Mouse (Mus musculus) kidney, postnatal 4 days (tissue): ENCODE data around the gene Clk3.
A peak's percentile ranks its signal among the peaks of the same experiment; 100 is the strongest.
"Not testable (repeated sequence)": the region's sequence is repeated elsewhere in the genome, so short reads cannot be mapped to it uniquely, and the experiment has no call there.

Experiments
- DNase-seq, 2 experiments: peaks; one replicate each; pipeline ENCODE4 v3.0.0; 2021; ENCODE audit warnings: mixed read lengths in 2 of 2

Clk3 gene

DNA sequence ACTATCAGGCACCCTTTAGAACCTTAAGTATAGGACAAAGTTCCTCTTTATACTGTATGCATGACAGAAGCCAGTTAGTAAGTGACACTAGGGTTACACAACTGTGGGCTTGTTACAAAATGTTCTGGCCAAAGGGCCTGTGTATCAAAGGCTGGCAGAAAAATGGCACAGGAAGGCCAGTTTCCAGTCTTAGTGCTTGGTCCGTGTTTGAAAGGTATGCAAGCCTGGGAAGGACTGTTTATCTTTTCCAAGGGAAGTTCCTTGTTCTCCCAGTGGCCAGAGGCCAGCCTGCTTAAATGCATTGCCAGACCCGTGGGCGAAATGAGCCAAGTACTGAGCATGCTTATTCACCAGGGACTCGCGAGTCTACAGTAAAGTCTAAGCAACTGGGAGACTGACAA, 42.3 kb downstream of the Clk3 start:
- no peak for DNase-seq

DNA sequence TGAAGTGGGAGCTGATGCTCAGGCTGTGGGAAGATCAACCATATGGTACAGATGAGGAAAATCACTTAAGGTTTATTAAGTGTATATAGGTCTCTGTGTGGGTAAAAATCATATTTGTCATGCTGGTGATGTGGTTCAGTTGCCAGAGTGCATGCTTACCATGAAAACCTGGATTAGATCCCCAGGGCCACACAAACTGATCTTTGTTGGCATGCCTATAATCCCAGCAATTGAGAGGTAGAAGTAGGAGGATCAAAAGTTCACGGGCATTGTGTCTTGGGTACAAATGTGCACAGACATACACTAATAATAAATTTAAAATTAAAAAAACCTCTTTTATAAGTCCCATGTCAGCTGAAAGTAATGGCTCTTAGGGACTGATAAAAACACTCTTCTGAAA, 43.3 kb downstream of the Clk3 start:
- no peak for DNase-seq

DNA sequence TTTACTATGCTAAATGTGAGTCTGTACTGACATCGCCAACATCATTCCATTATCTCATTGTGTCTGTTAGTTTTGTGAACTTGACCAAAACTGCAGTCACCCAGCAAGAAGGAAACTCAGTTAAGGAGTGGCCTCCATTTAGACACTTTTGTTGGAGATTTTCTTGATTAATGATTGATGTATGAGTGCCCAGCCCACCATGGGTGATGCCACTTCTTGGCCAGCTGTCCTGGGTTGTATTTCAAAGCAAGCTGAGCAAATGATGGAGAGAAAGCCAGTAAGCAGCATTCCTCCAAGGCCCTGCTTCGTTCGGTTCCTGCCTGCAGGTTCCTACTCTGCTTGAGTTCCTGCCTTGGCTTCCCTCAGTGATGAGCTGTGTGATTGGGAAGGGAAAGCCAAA, 44.9 kb downstream of the Clk3 start:
- no peak for DNase-seq

DNA sequence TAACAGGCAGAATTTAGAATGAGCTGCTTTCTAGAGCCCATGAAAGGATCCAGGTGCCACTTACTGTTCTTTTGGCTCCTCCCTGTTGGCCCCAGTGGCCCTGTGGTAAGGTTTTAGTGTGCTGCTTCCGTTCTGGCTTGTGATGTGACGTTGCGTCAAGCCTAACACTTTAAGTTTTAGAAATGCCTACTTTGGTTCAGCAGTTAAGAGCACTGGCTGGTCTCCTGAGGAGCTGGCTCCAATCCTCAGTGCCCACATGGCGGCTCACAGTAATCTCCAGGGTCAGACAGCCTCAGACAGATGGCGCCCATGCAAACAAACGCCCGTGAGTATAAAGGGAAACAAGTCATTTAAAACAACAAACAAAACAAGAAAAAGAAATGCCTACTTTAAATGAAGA, 47.3 kb downstream of the Clk3 start:
- DNase-seq = no peak

- no peak for DNase-seq
Measured at GRCm38 (mm10) chr9:57712194-57712593, 53.5 kb downstream of the Clk3 start.

DNA sequence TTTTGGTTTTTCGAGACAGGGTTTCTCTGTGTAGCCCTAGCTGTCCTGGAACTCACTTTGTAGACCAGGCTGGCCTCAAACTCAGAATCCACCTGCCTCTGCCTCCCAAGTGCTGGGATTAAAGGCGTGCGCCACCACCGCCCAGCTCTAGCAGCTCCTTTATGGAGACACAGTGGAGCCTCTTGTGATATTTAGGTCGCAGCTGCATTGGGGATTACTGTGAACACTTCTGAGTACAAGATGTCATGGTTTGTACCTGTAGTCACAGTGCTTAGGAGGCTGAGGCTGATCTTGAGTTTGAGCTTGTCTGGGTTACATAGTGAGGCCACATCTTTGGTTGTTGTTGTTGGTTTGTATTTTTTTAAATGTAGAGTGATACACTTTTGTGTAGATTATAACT, 55.4 kb downstream of the Clk3 start:
- DNase-seq = not testable (repeated sequence)

GRCm38 (mm10) chr9:57708720-57709274, 56.9 kb downstream of the Clk3 start:
- DNase-seq = peak; percentile 58 to 74

DNA sequence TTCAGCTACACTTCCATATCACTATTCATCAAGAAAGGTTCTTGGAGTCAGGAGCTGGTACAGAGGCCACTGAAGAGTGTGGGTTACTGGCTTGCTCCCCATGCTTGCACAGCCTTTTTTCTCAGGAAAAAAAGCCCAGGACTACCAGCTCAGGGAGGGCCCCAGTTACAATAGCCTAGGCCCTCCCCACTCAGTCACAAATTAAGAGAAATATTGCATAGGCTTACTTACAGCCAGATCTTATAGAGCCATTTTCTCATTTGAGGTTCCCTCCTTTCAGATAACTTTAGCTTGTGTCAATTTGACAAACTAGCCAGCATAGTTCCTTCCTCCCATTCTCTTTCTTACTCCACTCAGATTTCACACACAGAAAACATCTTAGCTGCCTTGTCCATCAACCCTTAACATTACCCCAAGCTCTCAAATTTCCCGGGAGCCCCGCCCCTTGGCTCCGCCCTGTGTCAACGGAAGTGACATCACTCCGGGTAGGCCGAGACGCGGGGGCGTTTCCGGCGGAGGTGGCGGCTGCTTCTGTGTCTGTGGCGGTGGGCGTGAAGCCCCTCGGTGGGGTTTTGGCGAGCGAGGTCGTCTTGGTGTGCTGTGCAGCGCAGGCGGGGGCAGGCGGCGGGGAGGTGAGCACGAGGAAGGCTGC, 57.5 kb downstream of the Clk3 start, which contains the start of gene Edc3:
Gene Edc3 (plus strand): TSS at position 473 of the 652 bp plus-strand sequence.
- DNase-seq = peak; percentile 97 to 98

- DNase-seq = no peak
Measured at GRCm38 (mm10) chr9:57706496-57706895, 59.2 kb downstream of the Clk3 start.
